Mouse (Mus musculus) mouse embryonic stem cell (cell line): ENCODE results near the gene Gm20388.

ENCODE experiments used
- in situ Hi-C, 2 experiments: fragments of 300-500 bp; cut with MboI; formaldehyde crosslinking; loops; 1 replicate in 1 of 2; 3 replicates in 1 of 2; pipeline ENCODE4 v1.14.3; 2019 to 2020; ENCODE audit warnings: low sequenced_read_pairs in 2 of 2, low pct_unique_long_range_greater_than_20kb in 1 of 2, mixed read lengths in 1 of 2; ENCODE audit not compliant: unreplicated experiment in 1 of 2

Gene Gm20388

DNA sequence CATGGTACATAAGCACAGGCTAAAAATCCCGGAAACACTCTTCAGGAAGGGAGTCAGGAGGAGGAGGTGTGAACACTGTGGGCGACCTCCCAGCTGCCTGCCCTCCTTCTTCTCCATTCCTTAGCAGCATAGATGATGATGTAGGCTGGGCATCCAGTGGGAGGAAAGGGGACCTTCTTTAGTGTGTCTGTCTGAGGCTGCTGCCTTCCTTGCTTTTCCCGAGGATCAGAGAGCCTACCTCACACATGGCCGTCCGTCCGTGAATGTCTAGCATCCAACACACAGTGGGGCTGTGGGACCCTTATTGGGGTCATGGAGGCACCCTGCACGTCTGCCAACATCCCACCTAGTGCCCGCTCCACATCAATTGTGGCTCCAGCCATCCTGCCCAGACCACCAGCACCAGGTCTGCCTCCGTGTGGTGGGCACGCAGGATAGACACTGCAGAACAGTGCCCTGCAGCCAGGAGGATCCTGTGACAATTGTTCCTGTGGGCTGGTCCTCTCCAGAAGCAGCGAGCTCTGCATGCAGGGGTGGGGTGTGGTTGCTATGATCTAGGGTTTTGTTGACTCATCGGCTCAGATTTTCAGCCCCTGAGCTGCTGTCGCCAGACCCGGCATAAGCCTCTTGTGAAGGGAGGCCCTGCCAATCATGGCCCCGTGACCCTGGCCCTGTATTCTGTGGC is 2174.2 kb downstream of the Gm20388 start:
- in situ Hi-C loops = no loop called here

DNA sequence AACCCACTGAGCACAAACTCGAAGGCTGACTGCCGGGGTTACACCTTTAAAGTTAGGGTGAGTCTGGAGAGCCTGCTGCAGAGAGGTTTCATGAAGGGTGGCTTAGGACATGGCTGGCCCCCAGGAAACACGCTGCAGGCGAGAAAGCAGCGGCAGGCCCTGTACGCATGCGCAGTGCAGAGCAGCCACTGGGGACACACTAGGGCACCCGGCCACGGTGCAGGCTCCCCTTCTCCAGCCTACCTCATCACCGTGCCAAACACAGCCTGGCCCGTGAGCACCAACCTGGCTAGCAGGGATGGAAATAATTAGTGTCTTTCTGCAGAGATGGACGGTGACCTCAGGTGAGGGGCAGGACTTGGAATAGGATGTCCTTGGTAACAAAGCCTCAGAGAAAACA is 2175.4 kb downstream of the Gm20388 start:
- in situ Hi-C loops = no loop called here

DNA sequence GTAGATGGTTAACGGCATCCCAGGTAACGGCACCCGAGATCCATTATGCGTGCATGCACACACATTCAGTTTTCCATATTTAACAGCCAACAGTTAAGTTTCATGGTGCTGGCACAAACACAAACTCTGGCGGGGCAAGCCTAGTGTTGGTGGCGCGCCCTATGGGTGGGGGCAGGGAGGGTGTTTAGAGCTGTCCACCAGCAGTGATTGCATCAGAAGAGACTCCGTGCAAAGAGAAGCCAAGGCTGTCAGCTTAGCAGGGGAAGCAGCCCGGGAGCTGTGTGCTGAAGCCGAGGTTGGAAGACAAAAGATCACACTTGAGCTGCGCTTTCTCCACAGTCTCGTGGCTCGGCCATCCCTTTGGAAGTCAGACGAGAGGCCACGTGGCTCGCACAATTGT is 2178.0 kb downstream of the Gm20388 start:
- in situ Hi-C loops = no loop called here

DNA sequence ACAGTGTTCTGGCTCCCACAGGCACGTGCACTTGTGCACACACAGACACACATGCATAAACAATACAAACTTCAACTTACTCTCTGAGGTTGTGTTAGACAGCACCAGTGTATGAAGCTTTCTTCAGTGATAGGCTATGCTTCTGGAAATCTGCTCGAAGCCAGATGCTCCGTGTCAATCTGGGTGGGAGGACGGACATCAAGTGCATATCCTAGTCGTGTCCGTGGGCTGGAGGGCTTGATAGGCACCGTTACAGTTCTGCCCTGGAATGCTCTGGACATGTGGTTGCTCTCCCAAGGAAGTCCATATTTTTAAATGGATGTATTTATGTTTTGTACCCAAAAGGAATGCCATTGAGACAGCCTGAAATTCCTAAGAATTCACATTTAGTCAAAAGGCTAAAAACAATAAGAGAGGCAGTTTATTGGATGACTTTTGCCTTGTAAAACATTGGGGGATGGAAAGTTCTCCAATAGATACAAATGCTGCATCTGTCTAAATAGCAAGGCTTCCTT is 2178.6 kb downstream of the Gm20388 start:
- in situ Hi-C loops = no loop called here

DNA sequence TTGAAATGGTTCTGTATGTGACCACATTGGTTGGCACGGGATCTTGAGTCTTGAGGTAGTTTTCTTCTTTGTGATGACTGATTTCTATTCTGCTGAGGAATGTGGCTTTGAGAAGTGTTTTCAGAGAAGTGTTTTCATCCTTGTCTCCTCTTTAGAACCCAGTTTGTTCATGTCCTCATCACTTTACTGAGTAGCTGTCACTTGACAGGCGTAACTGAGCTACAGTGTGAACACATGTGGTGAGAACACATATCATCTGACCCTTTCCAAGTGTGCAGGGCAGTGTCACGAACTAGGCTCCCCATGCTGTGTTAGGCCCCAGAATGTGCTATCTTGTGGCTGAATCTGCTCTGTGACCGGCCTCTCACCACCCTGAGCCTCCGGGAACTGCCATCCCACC is 2181.8 kb downstream of the Gm20388 start:
- in situ Hi-C loops = no loop called here

DNA sequence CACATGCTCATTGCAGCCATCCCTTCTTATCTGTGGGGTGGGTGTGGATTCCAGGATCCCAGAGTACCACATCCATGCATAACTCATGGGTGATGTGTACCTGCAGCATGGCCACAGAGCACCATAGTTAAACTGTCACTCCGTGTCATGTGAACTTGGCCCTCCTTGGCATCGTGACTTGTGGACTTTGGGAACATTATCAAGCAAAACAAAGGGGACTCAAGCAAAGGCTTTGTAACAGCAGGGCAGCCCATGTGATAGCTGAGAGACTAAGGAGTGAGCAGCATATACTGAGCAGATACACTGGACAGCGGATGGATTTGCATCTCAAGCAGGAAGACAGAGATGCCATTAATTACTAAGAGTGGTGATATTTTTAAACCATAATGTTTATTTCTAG is 2188.1 kb downstream of the Gm20388 start:
- in situ Hi-C loops = no loop called here

DNA sequence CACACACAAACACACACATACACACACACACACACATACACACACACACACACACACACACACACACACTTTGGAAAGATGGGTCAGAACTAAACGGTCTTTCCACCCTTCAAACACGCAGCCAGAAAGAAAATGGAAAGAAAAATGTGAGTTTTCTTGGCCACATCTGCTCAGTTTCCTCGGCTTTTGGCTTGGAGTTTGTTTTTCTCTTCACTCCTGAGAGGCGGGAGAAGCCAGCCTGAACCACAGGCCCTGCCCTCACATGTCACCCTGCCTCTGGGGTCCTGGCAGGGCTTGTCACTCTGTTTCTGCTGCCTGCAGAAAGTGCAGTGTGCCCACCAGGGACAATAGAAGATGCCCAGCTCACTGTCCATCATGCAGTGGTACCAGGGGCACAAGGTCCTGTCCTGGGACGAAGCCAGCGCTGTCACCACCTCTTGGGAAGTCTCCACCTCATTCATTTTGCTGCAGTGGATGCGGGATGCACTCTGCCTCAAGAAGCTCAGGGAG is 2189.1 kb downstream of the Gm20388 start:
- in situ Hi-C loops = no loop called here

DNA sequence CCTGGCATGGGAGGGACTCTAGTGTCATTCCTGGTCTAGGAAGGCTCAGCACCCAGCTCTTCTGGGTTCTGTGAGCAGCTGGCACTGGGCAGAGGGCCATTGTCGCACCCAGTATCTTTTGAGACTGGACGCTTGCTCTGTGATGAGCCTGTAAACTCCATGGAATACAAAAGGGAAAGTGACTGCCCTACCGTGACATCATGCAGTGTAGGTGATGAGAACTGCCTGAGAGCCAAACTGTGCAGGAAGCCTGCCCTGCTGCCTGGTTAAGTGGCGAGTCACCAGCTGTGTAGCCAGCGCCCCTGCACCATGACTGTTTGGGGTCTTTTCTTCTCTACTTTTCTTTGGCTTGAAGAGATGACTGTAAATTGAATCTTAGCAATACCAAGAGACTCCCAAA is 2191.2 kb downstream of the Gm20388 start:
- in situ Hi-C loops = no loop called here

DNA sequence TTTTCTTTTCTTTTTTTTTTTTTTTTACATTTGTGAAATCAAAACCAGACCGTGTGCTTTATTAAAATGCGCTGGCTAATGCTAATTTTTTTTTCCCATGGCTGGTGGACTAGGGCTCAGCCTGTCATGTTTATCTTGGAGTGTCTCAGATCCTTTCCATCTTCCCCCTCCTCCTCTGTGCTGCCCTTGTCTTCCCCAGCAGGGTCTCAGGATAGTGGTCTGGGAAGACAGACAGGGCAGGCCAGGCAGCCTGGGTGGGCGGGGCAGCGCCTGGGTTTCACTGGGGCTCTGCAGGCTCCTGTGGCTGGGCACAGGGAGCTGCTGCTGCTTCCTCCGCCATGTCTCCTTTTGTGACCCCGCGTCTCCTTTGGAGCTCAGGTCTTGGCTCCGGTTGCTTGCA is 2191.6 kb downstream of the Gm20388 start:
- in situ Hi-C loops = no loop called here

DNA sequence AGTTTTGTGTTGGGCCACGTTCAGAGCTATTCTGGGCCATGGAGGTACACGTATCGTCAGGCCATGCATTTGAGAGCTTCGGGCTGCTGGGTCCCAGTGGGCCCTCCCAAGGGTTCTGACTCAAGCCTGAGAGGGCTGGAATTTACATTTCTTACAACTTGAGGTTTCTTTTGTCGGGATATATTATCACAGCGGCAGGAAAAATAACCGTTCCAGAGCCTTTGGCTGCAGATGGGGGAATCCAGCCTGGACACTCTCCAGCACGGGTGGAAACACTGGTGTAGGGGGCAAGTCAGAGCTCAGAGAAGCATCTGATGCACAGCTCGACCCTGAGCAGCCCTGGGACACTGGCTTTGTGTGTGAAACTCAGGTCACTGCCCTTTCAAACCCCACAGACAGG is 2192.6 kb downstream of the Gm20388 start:
- in situ Hi-C loops = no loop called here

DNA sequence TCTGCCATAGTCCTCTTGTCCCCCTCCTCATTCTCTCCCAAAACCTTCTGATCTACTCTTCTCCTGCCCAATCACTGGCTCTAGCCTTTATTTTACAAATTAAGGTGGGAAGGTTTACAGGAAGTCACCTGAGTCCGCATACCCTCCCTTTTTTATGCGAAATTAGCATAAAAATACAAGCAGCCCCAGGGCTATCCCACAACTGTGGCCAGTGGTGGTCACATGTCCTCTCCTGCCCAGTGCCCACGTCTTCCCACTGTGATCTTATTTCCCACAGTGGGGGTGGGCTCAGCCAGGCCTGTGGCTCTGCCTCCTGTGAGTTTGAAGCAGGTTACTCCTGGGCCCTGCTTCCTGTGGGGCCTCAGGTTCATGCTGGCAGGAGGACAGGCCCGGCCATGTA is 2194.0 kb downstream of the Gm20388 start:
- in situ Hi-C loops = no loop called here

DNA sequence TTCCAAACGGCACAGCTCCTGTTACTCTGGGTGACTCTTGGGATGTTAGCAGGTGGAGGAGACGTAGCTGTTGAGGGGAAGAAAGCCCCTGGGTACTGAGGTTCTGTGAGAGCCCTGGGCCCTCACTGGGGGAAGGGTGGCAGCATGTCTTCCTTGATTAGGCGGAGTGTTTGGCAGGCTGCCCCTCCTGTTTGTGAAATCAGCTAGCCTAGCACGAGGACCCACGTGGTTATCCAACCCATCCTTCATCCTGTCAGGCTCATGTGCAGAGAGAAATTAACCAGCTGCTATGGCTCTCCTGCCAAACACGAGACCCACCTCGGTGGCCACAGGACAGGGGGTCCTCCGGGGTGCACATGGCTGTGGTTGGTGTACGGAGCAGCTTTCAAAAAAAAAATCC is 2195.6 kb downstream of the Gm20388 start:
- in situ Hi-C loops = no loop called here

DNA sequence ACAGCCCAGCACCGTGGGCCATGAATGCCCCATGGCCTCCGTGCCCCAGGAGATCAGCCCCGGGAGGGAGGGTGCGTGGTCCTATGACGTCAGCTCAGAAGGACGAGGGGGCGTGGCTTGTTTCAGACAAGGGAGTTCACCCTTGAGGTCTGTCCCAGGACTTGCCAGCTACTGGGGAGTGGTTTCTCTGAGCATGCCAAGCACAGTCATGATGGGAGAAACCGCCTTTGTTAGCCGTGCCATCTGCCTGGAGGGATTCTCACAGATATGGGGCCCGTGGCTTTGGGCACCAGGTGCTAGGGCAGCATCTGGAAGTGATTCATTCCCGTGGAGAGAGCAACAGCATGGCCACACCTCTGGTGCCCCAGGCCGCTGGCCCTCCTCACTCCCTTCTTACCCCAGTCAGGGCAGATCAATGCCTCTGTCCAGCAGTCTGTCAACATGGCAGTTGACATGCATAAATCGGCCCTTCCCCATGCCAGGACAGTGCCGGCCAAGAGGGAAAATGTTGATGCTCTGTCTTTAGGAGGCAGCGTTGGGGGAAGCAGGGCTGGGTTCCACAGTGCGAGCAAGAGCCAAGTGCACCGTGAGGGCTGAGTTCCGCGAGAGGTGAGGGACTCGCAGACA is 2199.7 kb downstream of the Gm20388 start:
- in situ Hi-C loops = no loop called here

DNA sequence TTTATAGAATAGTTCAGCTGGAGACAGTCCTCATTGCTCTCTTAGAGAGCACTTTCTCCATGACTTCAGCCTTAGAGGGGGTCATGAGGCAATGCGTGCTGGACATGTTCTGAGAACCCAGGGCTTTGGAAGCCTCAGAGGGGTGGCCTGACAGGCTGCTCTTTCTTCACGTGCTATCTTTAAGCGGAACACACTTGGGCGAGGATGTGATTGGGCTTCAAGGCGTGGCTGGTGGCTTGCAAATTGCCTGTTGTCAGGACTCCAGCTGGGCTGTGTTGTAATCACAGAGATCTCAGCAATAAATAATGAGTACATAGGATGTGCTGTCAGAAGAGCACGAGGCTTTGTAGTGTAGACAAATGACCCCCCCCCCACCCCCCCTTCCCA is 2200.2 kb downstream of the Gm20388 start:
- in situ Hi-C loops = no loop called here

DNA sequence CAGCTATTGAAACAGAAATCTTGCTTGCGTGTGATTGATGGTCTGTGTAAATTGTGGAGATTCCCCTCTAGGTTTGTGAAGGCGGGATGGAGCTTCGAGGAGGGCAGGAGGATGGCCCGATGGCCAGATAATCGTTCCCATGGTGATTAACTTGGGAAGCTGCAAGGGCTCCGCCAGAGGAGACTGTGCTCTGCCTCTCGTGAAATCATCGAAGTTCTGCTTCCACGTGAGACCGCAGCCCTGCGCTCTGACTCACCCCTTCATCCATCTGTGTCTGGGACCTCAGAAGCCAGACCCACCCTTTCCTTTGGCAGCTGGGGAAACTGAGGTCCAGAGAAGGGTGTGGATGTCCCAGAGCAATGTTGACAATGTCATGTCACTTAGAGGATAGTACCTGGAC is 2201.1 kb downstream of the Gm20388 start:
- in situ Hi-C loops = no loop called here

DNA sequence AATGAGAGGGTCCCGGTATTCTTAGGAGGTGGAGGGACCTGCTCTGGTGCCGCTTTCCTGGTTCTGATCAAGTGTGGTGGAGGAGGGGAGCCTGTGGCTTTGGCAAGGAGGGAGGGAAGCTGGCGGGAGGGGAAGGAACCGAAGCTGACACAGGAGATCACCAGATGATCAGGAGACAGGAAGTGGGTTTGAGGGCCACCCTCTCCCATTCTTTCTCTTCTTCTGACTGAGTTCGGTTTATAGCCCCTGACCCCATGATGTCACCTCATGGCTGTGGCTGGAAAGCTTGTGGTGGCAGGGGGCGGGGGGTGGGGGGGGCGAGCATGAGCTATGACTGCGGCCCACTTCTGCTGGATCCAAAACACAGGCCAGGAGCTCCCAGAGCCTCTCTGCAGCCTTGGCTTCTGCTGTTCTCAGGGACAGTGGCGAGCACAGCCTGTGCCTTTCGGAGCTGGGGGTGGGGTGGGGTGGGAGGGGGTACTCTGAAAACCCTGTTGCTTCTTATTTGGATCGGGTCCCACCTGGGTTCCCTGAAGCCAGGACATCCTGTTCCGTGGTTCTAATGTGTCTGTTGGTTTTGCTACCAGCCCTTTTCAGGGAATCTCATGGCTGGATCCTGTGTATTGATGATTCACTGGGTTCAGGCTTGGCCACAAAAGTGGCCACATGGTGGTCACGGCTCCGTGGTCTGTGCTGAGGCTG is 2201.8 kb downstream of the Gm20388 start:
- in situ Hi-C loops = no loop called here

DNA sequence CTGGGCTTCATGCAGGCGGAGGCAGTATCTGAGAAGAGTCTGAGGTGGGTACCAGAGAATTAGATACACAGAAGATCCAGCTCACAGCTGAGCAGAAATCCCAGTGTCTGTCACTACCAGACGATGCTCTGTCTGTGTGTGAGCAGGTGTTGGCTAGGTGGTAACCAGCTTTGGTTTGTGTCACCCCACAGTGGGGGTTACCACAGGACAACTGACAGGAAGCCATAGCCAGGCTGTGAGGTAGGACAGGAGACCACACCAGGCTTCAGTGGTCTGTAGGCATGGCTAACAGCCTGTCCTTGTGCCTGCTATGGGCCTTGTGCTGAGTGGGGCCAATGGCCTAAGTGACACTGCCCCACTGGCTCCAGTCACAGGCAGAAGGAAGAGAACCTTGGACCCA is 2204.2 kb downstream of the Gm20388 start:
- in situ Hi-C loops = no loop called here

DNA sequence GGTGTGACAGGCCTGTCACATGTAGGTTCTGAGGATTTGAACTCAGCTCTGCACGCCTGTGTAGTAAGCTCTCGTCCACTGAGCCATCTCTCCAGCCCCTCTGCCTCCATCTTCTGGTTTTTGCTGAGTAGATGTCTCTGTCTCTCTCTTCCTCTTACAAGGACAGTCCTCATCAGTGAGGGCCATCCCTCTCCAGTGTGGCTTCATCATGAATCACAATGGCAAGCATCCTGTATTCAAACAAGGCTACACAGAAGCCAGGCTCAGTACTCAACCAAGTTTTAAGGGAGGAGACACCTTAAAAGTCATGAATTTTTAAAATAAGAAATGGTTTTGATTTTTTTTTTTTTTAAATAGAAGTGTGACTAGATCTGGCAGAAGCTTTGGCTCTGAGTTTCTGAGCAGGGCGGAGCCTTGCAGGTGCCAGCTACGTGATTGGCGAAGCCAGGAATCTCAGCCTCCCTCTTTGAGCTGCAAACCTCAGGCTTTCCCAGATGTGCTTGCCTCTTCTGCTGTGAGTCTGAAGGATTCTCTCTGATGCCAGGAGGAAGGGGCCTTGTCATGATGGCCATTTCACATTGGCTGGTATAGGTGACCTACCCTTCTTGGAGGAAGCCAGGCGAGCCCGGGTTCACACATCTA is 2206.2 kb downstream of the Gm20388 start:
- in situ Hi-C loops = no loop called here

DNA sequence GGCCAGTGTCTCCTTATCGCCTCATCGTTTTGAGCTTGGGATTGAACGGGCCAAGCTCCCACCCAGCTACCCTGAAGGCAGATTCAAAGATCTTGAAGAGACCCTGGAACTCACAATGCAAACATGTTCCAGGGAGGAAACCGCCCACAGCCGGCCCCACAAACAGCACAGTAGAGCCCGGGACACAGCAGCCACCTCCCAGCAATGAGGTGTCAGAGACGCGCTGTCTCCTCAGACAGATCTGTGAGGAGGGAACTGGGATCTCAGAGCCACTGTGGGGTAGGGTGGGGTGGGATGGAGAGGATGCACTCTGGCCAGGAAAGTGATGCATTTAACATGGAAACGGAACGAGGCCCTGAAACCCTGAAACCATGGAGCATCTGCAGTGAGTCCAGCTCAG is 2207.5 kb downstream of the Gm20388 start:
- in situ Hi-C loops = no loop called here
